Mouse (Mus musculus) heart, embryonic 15.5 days (tissue): ENCODE results near the gene Rassf8. TPM values are rescaled to one million over a fixed set of nuclear protein-coding genes. Genes with fewer than 3 reads are reported as not detected.

ENCODE experiments used
- ATAC-seq: fragments of 200-750 bp; cut with Nextera tagmentation; replicated peaks from 2 replicates; pipeline ENCODE4 v1.8.0; 2017; ENCODE audit warnings: low read depth, moderate TSS enrichment; ENCODE audit not compliant: insufficient number of reproducible peaks, insufficient read depth, low FRiP score
- H3K27ac ChIP-seq: fragments of 300-500 bp; sonication (generic); 2 replicates; pipeline ENCODE4 v1.5.1; 2015; ENCODE audit warnings: mild to moderate bottlenecking, inconsistent platforms
- H3K27me3 ChIP-seq: fragments of 300-500 bp; sonication (generic); 2 replicates; pipeline ENCODE4 v1.6.1; 2015; ENCODE audit warnings: inconsistent platforms
- H3K36me3 ChIP-seq: fragments of 300-500 bp; sonication (generic); 2 replicates; pipeline ENCODE4 v1.6.1; 2015; ENCODE audit warnings: mild to moderate bottlenecking, inconsistent platforms
- H3K4me1 ChIP-seq: fragments of 300-500 bp; sonication (generic); replicated peaks from 2 replicates; pipeline ENCODE4 v1.6.1; 2015; ENCODE audit warnings: inconsistent platforms
- H3K4me2 ChIP-seq: fragments of 300-500 bp; sonication (generic); 2 replicates; pipeline ENCODE4 v1.6.1; 2015; ENCODE audit warnings: inconsistent platforms, mild to moderate bottlenecking, moderate library complexity
- H3K4me3 ChIP-seq: fragments of 300-500 bp; sonication (generic); 2 replicates; pipeline ENCODE4 v1.5.1; 2015; ENCODE audit warnings: mild to moderate bottlenecking, inconsistent platforms
- H3K9ac ChIP-seq: fragments of 300-500 bp; sonication (generic); 2 replicates; pipeline ENCODE4 v1.6.1; 2015; ENCODE audit warnings: mild to moderate bottlenecking, inconsistent platforms
- H3K9me3 ChIP-seq: fragments of 300-500 bp; sonication (generic); replicated peaks from 2 replicates; pipeline ENCODE4 v1.6.1; 2016; ENCODE audit warnings: inconsistent platforms
- WGBS: fragments of 180-500 bp; shearing (Covaris S2); methylation state at CpG from one replicate; pipeline ENCODE4 v1.1.7; 2015; ENCODE audit warnings: mixed read lengths; 5-methylcytosine and 5-hydroxymethylcytosine counted together
- polyA plus RNA-seq: library from polyadenylated mRNA; unstranded; fragments of >200 nt; fragmentation: Nextera tagmentation; extraction: Ambion mirVana; gene quantifications from 2 replicates; pipeline ENCODE4 v1.2.1, GENCODE M21; 2015

The Rassf8 gene
- polyA plus RNA-seq, 1 experiment from 2014 or later: 10.5 TPM

GRCm38 (mm10) chr6:145781256-145781655 is 34.7 kb downstream of the Rassf8 start:
- Histone ChIP-seq H3K27me3 (no peaks in the 10 kb centered on the region), H3K4me1 (peaks cover 34% of the 10 kb centered on the region), H3K9me3 (no peaks in the 10 kb centered on the region), H3K9ac (no peak overlapping the region), H3K36me3 (no peaks in the 10 kb centered on the region), H3K4me3 (no peak overlapping the region), H3K27ac (no peak overlapping the region), H3K4me2 (no peak overlapping the region)
- WGBS: 80% methylated on average over 9 of the region's 9 CpGs
- ATAC-seq: no peak

DNA sequence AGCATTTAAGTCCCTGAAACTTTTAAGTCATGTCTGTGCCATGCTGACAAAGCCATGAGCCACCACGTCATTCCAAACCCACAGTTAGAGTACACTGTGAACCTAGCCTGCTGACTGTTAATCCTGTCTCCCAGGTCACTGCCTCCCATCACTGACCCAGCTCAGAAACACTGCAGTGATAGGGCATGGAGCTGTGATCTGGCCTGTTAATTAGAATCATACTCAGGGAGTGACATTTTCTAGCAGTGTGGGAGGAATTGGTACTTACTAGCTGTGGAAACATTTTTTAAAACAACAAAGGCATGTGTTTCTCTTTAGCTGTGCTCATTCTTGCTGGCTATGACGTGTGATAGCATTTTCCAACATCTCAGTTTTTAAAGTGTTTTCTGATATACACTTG is 35.4 kb downstream of the Rassf8 start:
- Histone ChIP-seq H3K27me3 (no peaks in the 10 kb centered on the region), H3K36me3 (no peaks in the 10 kb centered on the region), H3K9ac (no peak overlapping the region), H3K27ac (peak overlapping the region; percentile 59), H3K9me3 (no peaks in the 10 kb centered on the region), H3K4me3 (no peak overlapping the region), H3K4me2 (no peak overlapping the region), H3K4me1 (peaks cover 29% of the 10 kb centered on the region)
- WGBS: 57% methylated on average over 2 of the region's 2 CpGs
- ATAC-seq: no peak

GRCm38 (mm10) chr6:145787311-145787710 is 40.8 kb downstream of the Rassf8 start:
- H3K9me3 ChIP-seq: no peaks in the 10 kb centered on the region
- H3K36me3 ChIP-seq: no peaks in the 10 kb centered on the region
- no peak overlapping the region for H3K27ac ChIP-seq
- no peak for ATAC-seq
- no peak overlapping the region for H3K4me3 ChIP-seq
- H3K9ac ChIP-seq: no peak overlapping the region
- H3K4me1 ChIP-seq: peaks cover 15% of the 10 kb centered on the region
- no peak overlapping the region for H3K4me2 ChIP-seq
- H3K27me3 ChIP-seq: no peaks in the 10 kb centered on the region
- 73% methylated on average over 2 of the region's 2 CpGs for WGBS

GRCm38 (mm10) chr6:145789738-145790137 is 43.2 kb downstream of the Rassf8 start:
- Histone ChIP-seq H3K9me3 (no peaks in the 10 kb centered on the region), H3K4me2 (no peak overlapping the region), H3K27ac (no peak overlapping the region), H3K27me3 (no peaks in the 10 kb centered on the region), H3K36me3 (no peaks in the 10 kb centered on the region), H3K9ac (no peak overlapping the region), H3K4me1 (peaks cover 19% of the 10 kb centered on the region), H3K4me3 (no peak overlapping the region)
- over 99% methylated on average over 4 of the region's 4 CpGs for WGBS
- no peak for ATAC-seq

- no peak for ATAC-seq
- no peaks in the 10 kb centered on the region for H3K27me3 ChIP-seq
- H3K9ac ChIP-seq: no peak overlapping the region
- H3K4me1 ChIP-seq: peaks cover 41% of the 10 kb centered on the region
- WGBS: 47% methylated on average over 7 of the region's 7 CpGs
- no peaks in the 10 kb centered on the region for H3K36me3 ChIP-seq
- no peaks in the 10 kb centered on the region for H3K9me3 ChIP-seq
- H3K4me2 ChIP-seq: no peak overlapping the region
- H3K4me3 ChIP-seq: no peak overlapping the region
- peak overlapping the region; percentile 65 for H3K27ac ChIP-seq
Measured at GRCm38 (mm10) chr6:145792373-145792772, 45.8 kb downstream of the Rassf8 start.

GRCm38 (mm10) chr6:145793109-145793593 is 46.6 kb downstream of the Rassf8 start:
- no peak overlapping the region for H3K4me3 ChIP-seq
- no peak overlapping the region for H3K9ac ChIP-seq
- 6% methylated on average over 4 of the region's 4 CpGs for WGBS
- H3K4me1 ChIP-seq: peaks cover 48% of the 10 kb centered on the region
- H3K9me3 ChIP-seq: no peaks in the 10 kb centered on the region
- H3K36me3 ChIP-seq: no peaks in the 10 kb centered on the region
- no peak overlapping the region for H3K4me2 ChIP-seq
- H3K27me3 ChIP-seq: no peaks in the 10 kb centered on the region
- ATAC-seq: peak; percentile 56
- peak overlapping the region; percentile 65 for H3K27ac ChIP-seq

GRCm38 (mm10) chr6:145794671-145795070 is 48.1 kb downstream of the Rassf8 start:
- 62% methylated on average over 4 of the region's 4 CpGs for WGBS
- Histone ChIP-seq H3K4me1 (peaks cover 47% of the 10 kb centered on the region), H3K27ac (no peak overlapping the region)

GRCm38 (mm10) chr6:145796191-145797023 is 49.9 kb downstream of the Rassf8 start:
- H3K27me3 ChIP-seq: no peaks in the 10 kb centered on the region
- H3K4me3 ChIP-seq: no peak overlapping the region
- H3K36me3 ChIP-seq: no peaks in the 10 kb centered on the region
- peak; percentile 48; the same call in 1 of the 2 replicates for ATAC-seq
- H3K4me1 ChIP-seq: peaks cover 51% of the 10 kb centered on the region
- H3K9ac ChIP-seq: 0 out of 2 replicates have a peak overlapping the region, but pooled peaks have one; percentile 27
- H3K4me2 ChIP-seq: peak overlapping the region; percentile 30
- peak overlapping the region; percentile 87 for H3K27ac ChIP-seq
- WGBS: 18% methylated on average over 14 of the region's 14 CpGs
- no peaks in the 10 kb centered on the region for H3K9me3 ChIP-seq

More at GRCm38 (mm10) chr6:145794671-145795070, 48.1 kb downstream of the Rassf8 start:
- no peaks in the 10 kb centered on the region for H3K9me3 ChIP-seq
- H3K36me3 ChIP-seq: no peaks in the 10 kb centered on the region
- H3K4me3 ChIP-seq: no peak overlapping the region
- no peak for ATAC-seq
- no peak overlapping the region for H3K9ac ChIP-seq
- H3K4me2 ChIP-seq: no peak overlapping the region
- H3K27me3 ChIP-seq: no peaks in the 10 kb centered on the region

- no peak for ATAC-seq
- peaks cover 50% of the 10 kb centered on the region for H3K4me1 ChIP-seq
- H3K4me2 ChIP-seq: no peak overlapping the region
- no peak overlapping the region for H3K4me3 ChIP-seq
- WGBS: 48% methylated on average over 3 of the region's 3 CpGs
- peak overlapping the region; percentile 87; the same call in 1 of the 2 replicates for H3K27ac ChIP-seq
- no peaks in the 10 kb centered on the region for H3K36me3 ChIP-seq
- H3K9me3 ChIP-seq: no peaks in the 10 kb centered on the region
- no peak overlapping the region for H3K9ac ChIP-seq
- H3K27me3 ChIP-seq: no peaks in the 10 kb centered on the region
Measured at GRCm38 (mm10) chr6:145797692-145798091, 51.1 kb downstream of the Rassf8 start.

- ATAC-seq: no peak
- Histone ChIP-seq H3K27ac (peak overlapping the region; percentile 24; the same call in 1 of the 2 replicates), H3K9ac (no peak overlapping the region), H3K36me3 (no peaks in the 10 kb centered on the region), H3K4me1 (peaks cover 46% of the 10 kb centered on the region), H3K27me3 (no peaks in the 10 kb centered on the region), H3K4me3 (no peak overlapping the region), H3K4me2 (no peak overlapping the region), H3K9me3 (no peaks in the 10 kb centered on the region)
- 62% methylated on average over 3 of the region's 3 CpGs for whole genome bisulfite sequencing
Measured at GRCm38 (mm10) chr6:145801796-145802488, 55.4 kb downstream of the Rassf8 start.

DNA sequence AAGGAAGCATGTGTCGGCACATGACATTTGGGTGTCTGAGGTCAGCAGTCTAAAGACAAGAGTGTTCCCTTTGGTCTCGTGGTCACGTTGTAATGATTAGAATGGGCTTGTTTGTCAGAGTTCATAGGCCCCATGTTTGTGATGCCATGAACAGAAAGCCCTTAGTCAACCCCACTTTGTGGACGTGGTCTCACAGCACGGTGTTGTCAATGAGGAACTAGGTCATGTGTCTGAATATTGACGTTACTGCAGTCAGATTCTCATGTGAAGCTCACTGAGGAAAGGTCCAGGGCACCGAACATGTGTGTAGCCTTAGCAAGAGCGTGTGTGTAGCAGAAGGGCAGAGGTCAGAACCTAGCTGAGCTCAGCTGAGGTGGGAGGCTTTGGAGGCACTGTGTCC is 56.3 kb downstream of the Rassf8 start:
- H3K4me3 ChIP-seq: no peak overlapping the region
- no peaks in the 10 kb centered on the region for H3K27me3 ChIP-seq
- ATAC-seq: no peak
- no peak overlapping the region for H3K27ac ChIP-seq
- no peak overlapping the region for H3K4me2 ChIP-seq
- H3K9me3 ChIP-seq: no peaks in the 10 kb centered on the region
- H3K36me3 ChIP-seq: no peaks in the 10 kb centered on the region
- H3K4me1 ChIP-seq: peaks cover 45% of the 10 kb centered on the region
- WGBS: 73% methylated on average over 8 of the region's 8 CpGs
- H3K9ac ChIP-seq: no peak overlapping the region
